Mouse (Mus musculus) left cerebral cortex, adult 9 months (tissue): ENCODE measurements at regions not wholly inside any gene's neighbourhood (a gene's known extent, or its start where the extent isn't known, plus 50 kb on each side); places are given as distances from the start of the nearest gene placed in this dataset.

Experiments used
- DNase-seq, 2 experiments: peaks; one replicate each; pipeline ENCODE4 v3.0.0; 2022; ENCODE audit warnings: low spot score in 2 of 2

DNA sequence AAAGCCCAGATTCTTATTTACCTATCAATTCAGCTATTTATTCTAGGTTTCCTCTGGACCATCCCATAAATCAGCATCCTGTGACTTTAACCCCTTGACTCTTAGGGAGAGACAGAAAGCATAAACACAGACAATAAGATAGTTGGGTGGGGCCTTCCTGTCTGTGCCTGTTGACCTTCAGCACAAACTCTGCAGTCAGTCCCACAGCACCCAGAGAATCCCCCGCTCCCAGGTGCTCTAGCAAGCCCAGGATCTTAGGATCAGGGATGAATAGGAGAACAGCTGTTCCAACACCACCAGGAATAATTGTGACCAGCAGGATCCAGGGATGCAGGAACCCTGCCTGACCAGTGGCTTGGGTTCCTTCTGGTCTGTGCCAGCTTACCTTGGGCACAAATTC is 107.8 kb downstream of the Basp1 start:
- no peak for DNase-seq

DNA sequence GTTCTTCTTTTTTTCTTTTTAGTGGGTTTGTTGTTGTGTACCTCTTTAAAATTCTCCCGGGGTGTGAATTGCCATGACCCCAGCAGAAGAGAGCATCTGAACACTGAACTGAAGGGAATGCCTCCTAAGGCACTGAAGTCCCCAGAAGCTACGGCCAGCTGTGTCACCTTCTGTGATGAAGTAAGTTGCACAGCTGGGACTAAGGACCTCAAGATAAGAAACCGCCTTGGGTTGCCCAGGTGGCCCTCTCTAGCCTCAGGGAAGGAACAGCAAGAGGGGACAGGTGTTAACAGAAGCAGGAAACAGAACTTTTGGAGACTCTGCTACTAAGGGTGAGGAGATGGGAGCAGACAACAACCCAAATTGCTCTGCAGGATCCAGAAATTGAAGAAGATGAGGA is 110.2 kb downstream of the Basp1 start:
- DNase-seq: no peak

DNA sequence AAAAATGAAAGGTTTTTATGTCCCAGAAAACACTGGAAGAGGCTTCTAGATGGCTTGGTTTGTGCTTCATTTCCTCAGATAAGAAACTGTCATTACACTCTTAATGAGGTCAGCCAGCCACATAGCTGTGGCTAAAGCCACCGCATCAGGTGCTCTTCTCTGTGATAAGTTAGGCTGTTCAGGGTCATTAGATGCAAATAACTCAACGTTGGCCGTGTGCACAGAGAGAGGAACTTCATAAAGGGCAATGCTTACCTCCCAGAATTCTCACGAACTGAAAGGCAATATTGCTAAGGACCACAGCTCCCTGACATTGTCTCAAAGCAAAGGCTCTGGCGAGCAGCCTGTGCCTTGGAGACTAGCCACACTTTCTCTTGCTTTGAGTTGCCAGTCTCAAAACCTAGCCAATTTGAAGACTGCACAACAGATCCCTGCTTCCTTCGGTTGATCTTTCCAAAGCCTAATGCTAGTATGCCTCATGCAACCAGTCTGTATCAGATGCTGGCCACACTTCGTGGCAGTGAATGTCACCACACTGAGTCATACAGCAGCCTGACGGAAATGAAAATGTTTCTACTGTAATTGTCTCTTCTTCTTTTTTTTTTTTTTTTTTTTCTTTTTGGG is 110.8 kb downstream of the Basp1 start:
- DNase-seq: no peak

DNA sequence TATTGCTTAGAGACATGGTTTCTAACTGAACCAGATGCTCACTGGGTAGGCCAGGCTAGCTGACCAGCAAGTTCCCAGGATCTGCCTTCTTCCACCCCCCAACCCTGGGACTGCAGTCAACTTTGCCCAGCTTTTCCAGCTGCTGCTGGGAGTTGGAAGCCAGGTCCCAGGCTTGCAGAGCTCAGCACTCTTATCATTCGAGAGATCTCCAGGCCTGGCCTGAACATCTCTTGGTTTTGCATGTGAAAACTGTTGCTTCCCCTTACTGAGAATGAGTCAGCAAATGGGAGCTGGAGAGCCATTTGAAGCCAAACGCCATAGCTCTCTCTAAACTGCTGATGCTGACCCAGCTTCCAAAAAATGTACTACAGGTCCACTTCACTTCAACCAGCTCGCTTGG is 111.8 kb downstream of the Basp1 start:
- no peak for DNase-seq

DNA sequence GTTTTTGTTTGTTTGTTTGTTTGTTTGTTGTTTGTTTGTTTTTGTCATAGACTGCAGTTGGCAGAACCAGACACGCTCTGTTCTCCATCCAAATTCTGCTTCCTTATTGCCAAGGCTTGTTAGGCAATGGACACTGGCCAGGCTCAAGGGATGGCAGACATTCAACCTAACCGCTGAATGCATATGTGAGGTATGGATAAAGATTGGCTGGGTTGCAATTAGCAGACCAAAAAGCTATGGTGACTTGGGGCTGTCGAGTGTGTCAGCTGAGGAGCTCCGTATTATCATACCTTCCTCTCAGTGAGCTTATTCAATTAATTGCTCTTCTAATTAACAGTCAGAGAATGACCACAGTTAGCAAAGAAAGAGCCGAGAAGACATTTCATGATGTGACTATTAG is 116.3 kb downstream of the Basp1 start:
- no peak for DNase-seq

DNA sequence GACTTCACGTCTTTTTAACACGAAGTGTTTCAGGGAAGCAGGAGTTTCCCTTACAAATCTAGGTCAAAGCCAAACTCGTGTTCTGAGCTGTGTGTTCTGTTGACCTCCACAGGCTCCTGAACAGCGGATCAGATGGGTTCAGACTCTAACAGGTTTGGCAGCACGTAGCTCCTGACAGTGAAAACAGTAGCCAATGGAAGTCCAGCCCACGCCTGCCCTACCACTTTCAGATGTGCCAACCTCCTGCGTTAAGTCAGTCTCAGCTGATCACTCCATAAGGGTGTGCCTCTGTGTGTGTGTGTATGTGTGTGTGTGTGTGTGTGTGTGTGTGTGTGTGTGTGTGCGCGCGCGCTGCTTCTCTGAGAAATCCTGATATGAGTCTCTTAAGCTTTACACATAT is 116.8 kb downstream of the Basp1 start:
- no peak for DNase-seq

DNA sequence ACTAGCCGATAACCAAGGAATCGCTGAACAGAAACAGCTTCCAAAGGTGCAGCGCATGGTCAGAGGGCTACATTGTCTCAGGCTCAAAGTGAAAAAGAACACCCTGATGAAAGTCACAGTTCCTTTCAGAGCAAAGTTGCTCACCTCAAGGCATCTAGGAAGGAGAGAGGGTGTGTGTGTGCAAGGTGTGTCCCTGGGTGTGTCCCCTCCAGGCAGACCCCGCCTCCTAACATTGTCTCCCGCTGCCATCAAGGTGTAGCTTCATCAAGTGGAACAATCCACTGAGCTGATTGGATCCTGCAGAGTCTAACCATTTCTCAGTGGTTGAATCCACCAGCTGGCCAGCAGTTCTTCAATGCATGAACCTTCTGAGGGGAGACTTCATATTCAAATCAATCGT is 117.8 kb downstream of the Basp1 start:
- DNase-seq: no peak

DNA sequence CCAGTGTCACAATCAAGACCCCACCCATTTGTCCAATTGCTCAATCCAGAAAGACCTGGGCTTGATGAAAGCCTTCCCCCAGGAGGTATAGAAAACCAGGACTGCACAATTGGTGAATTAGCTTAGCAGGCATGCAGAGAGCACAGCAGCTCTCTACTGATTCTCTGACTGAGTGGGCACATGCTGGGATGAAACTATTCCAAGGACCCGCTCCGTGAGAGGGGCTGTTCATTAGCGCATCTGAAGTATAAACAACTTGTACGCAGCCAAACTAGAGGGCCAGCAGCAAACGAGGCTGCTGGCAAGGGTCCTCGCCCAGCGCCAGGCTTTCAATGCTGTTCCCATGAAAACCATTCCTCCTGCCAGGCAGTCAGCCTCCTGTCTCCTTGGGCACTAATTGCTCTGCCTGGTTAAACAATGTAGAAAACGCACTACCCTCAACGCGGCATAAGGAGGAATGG is 122.3 kb downstream of the Basp1 start:
- DNase-seq: peak in 1 of 2 experiments; percentile 42

DNA sequence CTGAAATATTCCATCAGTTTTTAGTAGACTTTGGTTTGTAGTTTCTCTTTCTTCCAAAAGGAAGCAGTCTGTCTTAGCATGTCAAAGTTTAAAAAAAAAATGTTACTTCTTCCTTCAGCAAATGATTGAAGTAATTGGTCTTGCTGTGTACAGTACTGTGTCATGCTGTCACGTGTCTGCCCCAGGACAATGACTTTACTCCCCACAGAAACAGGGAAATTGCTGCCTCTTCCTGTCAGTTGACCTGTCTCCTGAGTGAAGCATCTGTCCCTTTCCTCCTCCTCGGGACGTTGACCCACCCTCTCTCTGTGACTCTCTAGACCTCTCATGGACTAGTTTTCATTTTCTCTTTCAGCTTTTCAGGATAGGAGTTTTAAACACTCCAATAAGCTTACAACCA is 125.7 kb downstream of the Basp1 start:
- DNase-seq: no peak

DNA sequence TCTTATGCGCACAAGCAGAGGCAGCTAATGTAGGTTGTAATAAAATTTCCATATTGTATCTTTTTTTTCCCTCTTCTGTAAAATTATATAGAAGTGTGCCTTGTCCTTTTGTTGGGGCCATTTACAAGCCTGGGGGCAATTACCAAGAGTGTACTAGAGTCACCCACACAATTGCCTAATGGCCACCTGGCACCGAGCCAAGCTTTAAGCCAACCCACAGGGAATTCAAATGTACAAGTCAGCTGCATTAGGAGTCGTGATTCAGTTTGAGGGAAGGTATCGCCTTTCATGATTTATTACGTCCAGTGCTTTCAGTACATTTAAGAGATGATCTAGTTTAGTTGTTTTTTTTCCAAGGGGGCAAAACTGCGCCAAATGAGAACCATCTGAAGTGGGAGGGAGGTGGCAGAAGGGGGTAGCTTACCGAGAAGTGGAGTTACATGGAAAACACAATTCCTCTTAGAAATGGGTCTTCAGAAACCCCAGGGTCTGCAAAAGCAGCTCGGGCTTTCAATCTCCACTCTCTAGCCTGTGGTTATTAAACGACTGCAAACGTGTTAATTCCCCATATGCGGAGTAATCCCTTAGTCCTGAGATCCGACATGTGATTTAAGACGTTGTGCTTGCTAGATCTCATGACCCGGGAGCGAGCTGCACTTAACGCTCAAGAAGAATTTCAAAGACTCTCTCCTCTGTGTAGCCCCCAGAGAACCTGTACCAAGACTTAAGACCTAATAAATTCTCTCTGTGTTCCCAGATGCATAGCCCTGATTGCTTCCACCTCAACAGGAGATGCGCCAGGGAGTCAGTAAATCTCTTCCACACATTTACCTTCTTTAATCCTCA is 129.0 kb downstream of the Basp1 start:
- no peak for DNase-seq

DNA sequence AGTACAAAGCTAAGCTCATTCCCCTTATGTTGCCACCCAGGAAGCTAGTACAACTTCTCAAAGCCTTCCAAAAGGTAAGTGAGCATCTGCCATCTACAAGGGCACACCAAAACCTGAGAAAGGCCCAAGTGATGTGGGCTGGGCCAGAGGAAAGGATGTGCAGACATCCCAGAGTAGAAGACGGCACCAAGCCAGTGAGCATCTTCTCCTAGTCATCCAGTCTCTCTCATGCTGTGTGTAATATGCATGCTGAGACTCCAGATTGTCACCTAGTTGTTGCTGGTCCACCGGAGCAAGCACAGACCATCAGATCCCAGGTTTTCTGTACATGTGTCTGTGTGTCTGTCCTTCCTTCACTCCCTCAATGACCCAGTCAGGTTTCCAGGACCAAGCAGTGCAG is 129.9 kb downstream of the Basp1 start:
- DNase-seq: no peak

DNA sequence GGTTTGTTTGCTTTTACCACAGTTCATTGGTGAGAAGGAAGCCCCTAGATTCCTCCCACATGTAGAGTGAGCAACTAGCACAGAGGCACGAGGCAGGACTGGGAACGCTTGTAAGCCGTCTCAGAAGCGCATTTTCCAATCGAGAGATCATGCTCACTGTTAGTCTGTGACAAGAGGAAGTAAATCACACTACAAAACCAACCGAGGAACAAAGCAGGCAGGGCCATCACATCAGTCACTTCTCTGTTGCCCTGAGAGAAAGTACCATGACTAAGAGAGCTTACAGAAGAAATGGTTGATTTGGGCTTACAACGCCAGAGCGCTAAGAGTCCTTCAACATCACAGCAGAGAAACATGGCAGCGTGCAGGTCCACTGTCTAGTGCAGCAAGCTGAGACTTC is 131.2 kb downstream of the Basp1 start:
- no peak for DNase-seq

DNA sequence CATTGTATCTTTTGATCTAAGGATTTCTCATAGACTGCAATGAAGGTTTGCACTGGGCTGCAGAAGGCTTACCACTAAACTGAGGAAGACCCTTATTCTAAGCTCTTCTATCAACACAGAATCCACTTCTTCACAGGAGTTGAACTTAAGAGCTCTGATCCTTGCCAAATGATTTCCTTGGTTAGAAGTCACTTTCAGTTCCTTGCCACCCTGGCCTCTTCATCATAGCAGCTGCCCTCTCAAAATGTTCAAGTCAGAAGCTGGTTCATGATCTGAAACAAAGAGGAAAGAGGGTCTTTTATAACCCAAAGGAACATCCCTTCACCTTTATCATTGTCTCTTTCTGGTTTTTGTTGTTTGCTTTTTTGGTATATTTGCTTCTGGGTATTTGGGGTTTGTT is 131.6 kb downstream of the Basp1 start:
- DNase-seq: no peak

DNA sequence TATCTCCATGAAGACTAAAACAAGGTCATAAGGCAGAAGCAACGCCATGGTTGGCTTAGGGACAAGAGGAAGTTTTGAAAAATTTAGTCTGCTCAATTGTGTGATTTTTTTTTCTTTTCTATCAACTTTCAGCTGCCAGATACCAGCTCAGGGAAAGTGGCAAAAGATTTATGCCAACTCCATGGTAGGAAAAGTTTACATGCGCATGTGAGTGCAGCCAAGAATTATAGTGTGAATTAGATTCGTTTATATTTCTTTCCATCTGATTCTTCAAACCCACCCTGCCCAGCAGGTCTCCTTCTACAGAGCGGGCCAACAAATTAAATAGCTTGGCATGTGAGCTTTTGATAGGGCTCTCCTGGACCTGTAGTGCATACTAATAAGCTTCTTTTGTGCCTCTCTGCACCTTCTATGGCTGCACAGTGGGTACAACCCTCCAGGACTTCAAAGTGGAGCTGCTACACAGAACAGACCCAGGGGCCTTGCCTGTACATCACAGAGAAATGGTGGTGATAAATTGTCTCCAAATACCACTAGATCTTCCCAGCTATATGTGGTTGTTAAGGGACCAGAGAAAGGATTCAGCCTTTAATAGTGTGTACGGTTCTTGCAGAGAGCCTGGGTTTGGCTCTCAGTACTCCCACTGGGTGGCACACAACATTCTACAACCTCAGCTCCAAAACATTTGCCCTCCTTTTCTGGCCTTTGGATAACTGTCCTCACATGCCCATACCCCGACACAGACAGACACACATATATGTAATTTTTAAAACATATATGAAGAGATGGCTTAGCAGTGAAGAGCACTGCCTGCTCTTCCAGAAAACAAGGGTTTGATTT is 135.0 kb downstream of the Basp1 start:
- no peak for DNase-seq

DNA sequence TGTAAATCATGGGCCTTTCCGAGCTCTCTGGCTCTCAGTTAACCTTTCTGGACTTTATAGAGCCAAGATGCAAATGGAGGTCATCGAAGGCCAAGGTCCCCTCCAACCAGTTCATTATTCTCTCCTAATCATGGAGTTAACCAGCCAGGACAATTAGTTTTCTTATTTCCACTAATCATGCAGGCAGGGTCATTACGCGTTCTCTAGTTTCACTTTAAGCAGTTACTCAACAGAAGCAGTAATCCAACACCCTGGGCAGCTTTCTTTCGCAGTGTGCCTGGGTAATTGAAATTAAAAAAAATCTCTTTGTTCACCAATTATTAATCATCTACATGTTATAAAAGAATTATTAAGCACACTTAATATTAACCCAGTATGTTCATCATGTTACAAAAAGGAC is 137.3 kb downstream of the Basp1 start:
- no peak for DNase-seq

DNA sequence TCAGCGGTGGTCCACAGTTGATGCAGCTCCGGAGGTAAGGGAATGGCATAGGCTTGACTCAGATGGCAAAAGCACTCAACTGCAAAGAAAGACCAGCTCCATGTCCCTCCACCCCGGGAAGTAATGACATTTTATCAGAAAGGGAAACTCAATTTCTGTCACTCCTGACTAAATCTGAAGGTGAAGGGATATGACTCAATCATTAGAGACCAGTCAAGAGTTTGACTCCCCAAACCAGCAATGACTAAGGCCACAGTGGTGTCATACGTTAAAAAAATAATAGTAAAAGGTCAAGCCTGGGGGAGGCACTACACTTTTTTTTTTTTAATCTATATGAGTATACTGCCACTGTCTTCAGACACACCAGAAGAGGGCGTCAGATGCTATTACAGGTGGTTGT is 141.7 kb downstream of the Basp1 start:
- no peak for DNase-seq

DNA sequence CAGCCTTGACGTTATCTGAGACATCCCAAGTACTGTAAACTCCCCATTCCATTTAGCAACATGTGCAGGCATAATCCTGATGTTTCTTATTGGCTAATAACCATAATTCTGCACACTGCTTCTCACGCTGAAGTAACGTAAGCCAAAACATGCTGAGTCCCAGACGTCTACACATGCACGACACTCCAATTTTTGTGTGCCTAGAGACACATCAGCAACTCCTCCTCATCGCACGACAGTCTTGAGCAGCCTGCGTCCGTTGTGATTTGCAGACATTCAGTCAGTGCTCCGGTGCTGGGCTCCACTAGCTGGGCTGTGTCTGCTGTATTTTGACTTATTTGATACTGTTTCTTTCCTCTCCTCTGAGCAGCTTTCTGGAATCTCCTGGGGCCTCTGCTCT is 143.2 kb downstream of the Basp1 start:
- no peak for DNase-seq

DNA sequence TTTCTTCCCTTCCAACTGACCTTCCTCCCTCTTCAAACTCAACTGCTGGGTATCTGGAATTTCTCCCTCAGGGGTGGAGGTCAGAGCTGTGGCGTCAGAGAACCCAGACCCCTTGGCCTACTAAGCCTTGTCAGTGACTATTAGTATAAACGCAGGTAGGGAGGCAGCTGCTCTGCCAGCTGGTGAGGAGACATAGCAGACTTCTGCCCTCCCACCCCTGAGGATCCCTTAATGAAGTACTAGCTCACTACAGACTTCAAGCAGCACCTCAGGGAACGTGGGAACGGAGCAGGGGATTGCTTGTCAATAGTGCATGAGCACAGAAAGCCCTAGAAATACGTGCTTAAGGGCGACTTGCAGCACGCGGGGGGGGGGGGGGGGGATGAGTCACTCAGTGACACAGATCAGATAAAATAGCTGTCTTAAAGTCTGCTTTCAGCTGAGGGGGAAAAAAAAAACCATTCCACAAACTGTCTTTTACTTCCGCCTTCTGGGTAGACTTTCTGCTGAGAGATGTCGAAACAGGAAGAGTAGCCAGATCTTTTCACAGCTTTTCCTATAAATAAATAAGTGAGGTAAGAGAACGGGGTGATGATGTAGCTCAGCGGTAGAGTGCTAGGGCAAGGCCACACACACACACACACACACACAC is 144.1 kb downstream of the Basp1 start:
- DNase-seq: peak in 1 of 2 experiments; percentile 15

DNA sequence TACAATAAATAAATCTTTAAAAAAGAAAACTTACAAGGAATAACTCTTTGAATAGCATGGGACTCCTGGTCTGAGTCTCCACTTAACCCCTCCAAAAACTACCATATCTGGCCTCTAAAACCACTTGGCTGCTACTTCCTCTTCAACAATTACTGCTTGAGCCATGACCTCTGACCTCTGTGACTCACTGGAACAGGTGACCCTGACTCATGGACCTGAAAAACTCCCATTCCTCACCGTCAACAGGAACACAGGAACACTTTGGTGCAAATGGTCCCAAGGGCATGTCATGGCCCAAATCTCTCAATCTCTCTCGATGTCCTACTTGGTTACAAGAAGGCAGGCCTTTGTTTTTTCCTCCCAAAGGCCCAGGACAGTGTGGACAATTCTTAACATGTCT is 145.1 kb downstream of the Basp1 start:
- DNase-seq: no peak

DNA sequence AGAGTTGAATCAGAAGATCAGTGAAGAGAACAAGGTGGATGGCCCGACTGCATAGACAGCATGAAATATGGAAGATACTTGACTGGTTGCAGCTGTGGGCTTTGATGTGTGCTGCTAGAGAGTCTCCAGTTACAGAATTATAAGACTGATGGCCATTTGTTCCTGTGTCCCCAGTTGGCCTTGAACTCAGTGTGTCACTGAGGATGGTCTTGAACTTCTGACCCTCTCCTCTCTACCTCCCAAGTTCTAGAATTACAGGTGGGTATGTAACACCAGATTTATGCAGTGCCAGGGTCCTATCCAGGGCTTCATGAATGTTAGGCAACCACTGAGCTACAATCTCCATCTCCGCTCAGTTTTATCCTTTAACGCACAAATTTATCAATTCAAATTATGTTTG is 146.1 kb downstream of the Basp1 start:
- no peak for DNase-seq

DNA sequence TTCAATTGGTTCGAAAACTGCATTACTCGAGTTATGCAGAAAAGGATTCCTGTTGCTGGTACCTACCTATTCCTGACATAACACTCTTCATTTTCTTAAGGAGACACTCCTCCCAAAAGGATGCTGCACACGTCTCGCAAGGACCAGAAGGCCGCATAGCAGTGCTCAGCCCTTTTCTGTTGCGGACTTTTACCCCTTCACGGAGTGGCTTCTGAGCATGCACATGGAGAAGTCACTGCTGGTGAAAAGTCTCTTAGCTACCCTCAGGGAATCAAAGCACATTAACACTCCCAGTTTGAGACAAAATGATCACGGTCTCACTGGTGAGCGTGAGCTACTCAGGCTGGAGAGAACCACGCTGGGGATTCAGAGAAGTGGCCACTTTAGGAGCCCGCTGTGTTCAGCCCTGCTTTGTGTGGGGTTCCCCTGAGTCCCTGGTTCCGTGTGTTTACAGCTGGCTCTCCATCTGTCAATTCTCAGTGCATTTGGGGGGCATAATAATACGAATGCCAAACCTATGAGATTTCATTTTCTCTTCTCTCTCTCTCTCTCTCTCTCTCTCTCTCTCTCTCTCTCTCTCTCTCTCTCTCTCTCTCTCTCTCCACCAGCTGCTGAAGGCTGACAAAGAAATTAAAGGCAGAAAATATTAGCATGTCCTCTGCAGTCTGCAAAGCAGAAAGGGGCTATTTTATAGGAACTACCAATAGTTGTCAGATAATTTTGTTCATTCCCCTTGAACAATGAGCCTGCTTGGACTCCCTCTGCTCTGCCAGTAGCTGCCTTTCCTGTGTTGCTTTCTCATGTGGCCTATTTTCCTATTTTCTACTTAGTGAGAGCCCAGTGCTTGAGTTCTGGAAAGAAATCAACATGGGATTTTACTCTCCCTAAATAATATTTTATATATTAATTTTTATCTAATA is 160.7 kb downstream of the Basp1 start:
- no peak for DNase-seq
